Mouse (Mus musculus): Measurements from ENCODE around the gene Kdm8. TPM values are rescaled to one million over a fixed set of nuclear protein-coding genes. Genes with fewer than 3 reads are reported as not detected.
A peak's percentile ranks its signal among the peaks of the same experiment; 100 is the strongest.

The Kdm8 gene
- total RNA-seq, 2 experiments from 2014 or later, result 3.3 to 3.9 TPM

GRCm38 (mm10) chr7:125453671-125454070 lies 9.2 kb downstream of the Kdm8 start:
- DNase-seq (ENCODE audit: low spot score in 2 of 2), result no peak

- DNase-seq (ENCODE audit: low spot score in 2 of 2), result no peak
Measured at GRCm38 (mm10) chr7:125462200-125462599, 17.7 kb downstream of the Kdm8 start.

GRCm38 (mm10) chr7:125469937-125470336 lies 25.5 kb downstream of the Kdm8 start:
- DNase-seq (ENCODE audit: low spot score in 2 of 2), result peak; percentile 72 to 80

- no peak for DNase-seq (ENCODE audit: low spot score in 2 of 2)
Measured at GRCm38 (mm10) chr7:125470901-125471300, 26.4 kb downstream of the Kdm8 start.

- peak; percentile 83 to 85 for DNase-seq (ENCODE audit: low spot score in 2 of 2)
Measured at GRCm38 (mm10) chr7:125471991-125472741, 27.7 kb downstream of the Kdm8 start.

GRCm38 (mm10) chr7:125474535-125474934 lies 30.1 kb downstream of the Kdm8 start:
- no peak for DNase-seq (ENCODE audit: low spot score in 2 of 2)

- DNase-seq (ENCODE audit: low spot score in 2 of 2), result peak; percentile 27 to 33
Measured at GRCm38 (mm10) chr7:125475601-125476251, 31.2 kb downstream of the Kdm8 start.

GRCm38 (mm10) chr7:125478391-125478984 lies 34.0 kb downstream of the Kdm8 start:
- no peak for DNase-seq (ENCODE audit: low spot score in 2 of 2)

- DNase-seq (ENCODE audit: low spot score in 2 of 2), result no peak
Measured at GRCm38 (mm10) chr7:125480518-125480917, 36.0 kb downstream of the Kdm8 start.

GRCm38 (mm10) chr7:125482339-125482738 lies 37.9 kb downstream of the Kdm8 start:
- no peak for DNase-seq (ENCODE audit: low spot score in 2 of 2)

- DNase-seq (ENCODE audit: low spot score in 2 of 2), result no peak
Measured at GRCm38 (mm10) chr7:125482886-125483285, 38.4 kb downstream of the Kdm8 start.

- no peak for DNase-seq (ENCODE audit: low spot score in 2 of 2)
Measured at GRCm38 (mm10) chr7:125484791-125485190, 40.3 kb downstream of the Kdm8 start.

- DNase-seq (ENCODE audit: low spot score in 2 of 2), result no peak
Measured at GRCm38 (mm10) chr7:125486121-125486630, 41.7 kb downstream of the Kdm8 start.

GRCm38 (mm10) chr7:125487126-125487525 lies 42.6 kb downstream of the Kdm8 start:
- DNase-seq (ENCODE audit: low spot score in 2 of 2), result no peak

- DNase-seq (ENCODE audit: low spot score in 2 of 2), result no peak
Measured at GRCm38 (mm10) chr7:125488706-125489105, 44.2 kb downstream of the Kdm8 start.

GRCm38 (mm10) chr7:125489636-125490035 lies 45.2 kb downstream of the Kdm8 start:
- DNase-seq (ENCODE audit: low spot score in 2 of 2), result no peak

GRCm38 (mm10) chr7:125490947-125491735 lies 46.7 kb downstream of the Kdm8 start, which contains the start of gene Nsmce1:
TSS of gene Nsmce1 (minus strand) at chr7:125491596.
- DNase-seq (ENCODE audit: low spot score in 2 of 2), result peak; percentile 95 to 96

- no peak for DNase-seq (ENCODE audit: low spot score in 2 of 2)
Measured at GRCm38 (mm10) chr7:125491760-125492159, 47.3 kb downstream of the Kdm8 start.

GRCm38 (mm10) chr7:125492551-125492950 lies 48.1 kb downstream of the Kdm8 start:
- DNase-seq (ENCODE audit: low spot score in 2 of 2), result no peak

- no peak for DNase-seq (ENCODE audit: low spot score in 2 of 2)
Measured at GRCm38 (mm10) chr7:125495864-125496440, 51.5 kb downstream of the Kdm8 start.

All from layer of hippocampus, postnatal 10 days (tissue).